Mouse (Mus musculus) neural tube, embryonic 15.5 days (tissue): ENCODE measurements around the gene Cd6. TPM values are rescaled to one million over a fixed set of nuclear protein-coding genes. Genes with fewer than 3 reads are reported as not detected.
A peak's percentile ranks its signal among the peaks of the same experiment; 100 is the strongest.

Experiments used
- ATAC-seq: fragments of 200-750 bp; cut with Nextera tagmentation; 2 replicates; pipeline ENCODE4 v1.8.0; 2017; ENCODE audit warnings: mild to moderate bottlenecking, moderate TSS enrichment, moderate library complexity; ENCODE audit not compliant: low FRiP score
- H3K27ac ChIP-seq: fragments of 300-500 bp; sonication (generic); replicated peaks from 2 replicates; pipeline ENCODE4 v1.5.1; 2015; ENCODE audit warnings: mild to moderate bottlenecking, inconsistent platforms
- H3K27me3 ChIP-seq: fragments of 300-500 bp; sonication (generic); replicated peaks from 2 replicates; pipeline ENCODE4 v1.6.1; 2015; ENCODE audit warnings: inconsistent platforms
- H3K36me3 ChIP-seq: fragments of 300-500 bp; sonication (generic); 2 replicates; pipeline ENCODE4 v1.6.1; 2015; ENCODE audit warnings: inconsistent platforms
- H3K4me1 ChIP-seq: fragments of 300-500 bp; sonication (generic); 2 replicates; pipeline ENCODE4 v1.6.1; 2015; ENCODE audit warnings: inconsistent platforms
- H3K4me2 ChIP-seq: fragments of 300-500 bp; sonication (generic); 2 replicates; pipeline ENCODE4 v1.6.1; 2015; ENCODE audit warnings: inconsistent platforms, mild to moderate bottlenecking, moderate library complexity
- H3K4me3 ChIP-seq: fragments of 300-500 bp; sonication (generic); replicated peaks from 2 replicates; pipeline ENCODE4 v1.5.1; 2015; ENCODE audit warnings: mild to moderate bottlenecking, inconsistent platforms
- H3K9ac ChIP-seq: fragments of 300-500 bp; sonication (generic); replicated peaks from 2 replicates; pipeline ENCODE4 v1.6.1; 2015; ENCODE audit warnings: mild to moderate bottlenecking, inconsistent platforms
- H3K9me3 ChIP-seq: fragments of 300-500 bp; sonication (generic); replicated peaks from 2 replicates; pipeline ENCODE4 v1.6.1; 2016; ENCODE audit warnings: inconsistent platforms
- WGBS: fragments of 180-500 bp; shearing (Covaris S2); methylation state at CpG from one replicate; pipeline ENCODE4 v1.1.7; 2015; ENCODE audit warnings: mixed read lengths; 5-methylcytosine and 5-hydroxymethylcytosine counted together
- polyA plus RNA-seq: library from polyadenylated mRNA; unstranded; fragments of >200 nt; fragmentation: Nextera tagmentation; extraction: Ambion mirVana; gene quantifications from 2 replicates; pipeline ENCODE4 v1.2.1, GENCODE M21; 2015

Cd6 gene
- polyA plus RNA-seq, 1 experiment from 2014 or later, result not detected

- no peak overlapping the region for H3K27ac ChIP-seq
- no peaks in the 10 kb centered on the region for H3K36me3 ChIP-seq
- no peak overlapping the region for H3K4me2 ChIP-seq
- WGBS, result 86% methylated on average over 3 of the region's 3 CpGs
- H3K4me1 ChIP-seq, result no peaks in the 10 kb centered on the region
- H3K9me3 ChIP-seq, result no peaks in the 10 kb centered on the region
- H3K4me3 ChIP-seq, result no peak overlapping the region
- no peak for ATAC-seq
- H3K27me3 ChIP-seq, result no peaks in the 10 kb centered on the region
- no peak overlapping the region for H3K9ac ChIP-seq
Measured at GRCm38 (mm10) chr19:10832030-10832429, 2.2 kb upstream of the Cd6 start.

- ATAC-seq, result no peak
- no peak overlapping the region for H3K9ac ChIP-seq
- H3K27me3 ChIP-seq, result no peaks in the 10 kb centered on the region
- no peak overlapping the region for H3K4me3 ChIP-seq
- H3K36me3 ChIP-seq, result no peaks in the 10 kb centered on the region
- WGBS, result 9% methylated on average over 5 of the region's 5 CpGs
- no peaks in the 10 kb centered on the region for H3K9me3 ChIP-seq
- no peaks in the 10 kb centered on the region for H3K4me1 ChIP-seq
- no peak overlapping the region for H3K4me2 ChIP-seq
- no peak overlapping the region for H3K27ac ChIP-seq
Measured at GRCm38 (mm10) chr19:10831424-10831823, 1.6 kb upstream of the Cd6 start.

GRCm38 (mm10) chr19:10828321-10828720, 1.5 kb downstream of the Cd6 start:
- no peak overlapping the region for H3K4me3 ChIP-seq
- no peak for ATAC-seq
- no peaks in the 10 kb centered on the region for H3K9me3 ChIP-seq
- no peak overlapping the region for H3K4me2 ChIP-seq
- H3K9ac ChIP-seq, result no peak overlapping the region
- H3K27ac ChIP-seq, result no peak overlapping the region
- 95% methylated on average over 5 of the region's 5 CpGs for WGBS
- no peaks in the 10 kb centered on the region for H3K27me3 ChIP-seq
- H3K36me3 ChIP-seq, result no peaks in the 10 kb centered on the region
- no peaks in the 10 kb centered on the region for H3K4me1 ChIP-seq

GRCm38 (mm10) chr19:10824061-10824460, 5.8 kb downstream of the Cd6 start:
- no peaks in the 10 kb centered on the region for H3K36me3 ChIP-seq
- no peak for ATAC-seq
- WGBS, result 91% methylated on average over 7 of the region's 7 CpGs

GRCm38 (mm10) chr19:10822534-10822933, 7.3 kb downstream of the Cd6 start:
- Histone ChIP-seq H3K4me2 (no peak overlapping the region), H3K27ac (no peak overlapping the region), H3K4me1 (no peaks in the 10 kb centered on the region), H3K9me3 (no peaks in the 10 kb centered on the region), H3K36me3 (no peaks in the 10 kb centered on the region), H3K27me3 (no peaks in the 10 kb centered on the region), H3K4me3 (no peak overlapping the region), H3K9ac (no peak overlapping the region)
- 96% methylated on average over 4 of the region's 4 CpGs for WGBS
- ATAC-seq, result no peak

More at GRCm38 (mm10) chr19:10824061-10824460, 5.8 kb downstream of the Cd6 start:
- no peak overlapping the region for H3K9ac ChIP-seq
- no peak overlapping the region for H3K4me2 ChIP-seq
- no peak overlapping the region for H3K27ac ChIP-seq
- H3K4me3 ChIP-seq, result no peak overlapping the region
- H3K27me3 ChIP-seq, result no peaks in the 10 kb centered on the region
- no peaks in the 10 kb centered on the region for H3K4me1 ChIP-seq
- no peaks in the 10 kb centered on the region for H3K9me3 ChIP-seq

GRCm38 (mm10) chr19:10821319-10821718, 8.5 kb downstream of the Cd6 start:
- WGBS, result 62% methylated on average over 7 of the region's 7 CpGs

GRCm38 (mm10) chr19:10818217-10818946, 11.5 kb downstream of the Cd6 start:
- Histone ChIP-seq H3K27ac (no peak overlapping the region), H3K27me3 (no peaks in the 10 kb centered on the region), H3K4me2 (peak overlapping the region; percentile 19; the same call in 1 of the 2 replicates), H3K36me3 (no peaks in the 10 kb centered on the region), H3K4me1 (no peaks in the 10 kb centered on the region), H3K9me3 (no peaks in the 10 kb centered on the region), H3K9ac (no peak overlapping the region), H3K4me3 (no peak overlapping the region)
- 41% methylated on average over 17 of the region's 17 CpGs for WGBS
- no peak; the same call in 1 of the 2 replicates for ATAC-seq

More at GRCm38 (mm10) chr19:10821319-10821718, 8.5 kb downstream of the Cd6 start:
- no peak overlapping the region for H3K4me3 ChIP-seq
- no peak overlapping the region for H3K27ac ChIP-seq
- H3K27me3 ChIP-seq, result no peaks in the 10 kb centered on the region
- no peaks in the 10 kb centered on the region for H3K9me3 ChIP-seq
- no peak overlapping the region for H3K4me2 ChIP-seq
- ATAC-seq, result no peak
- H3K4me1 ChIP-seq, result no peaks in the 10 kb centered on the region
- H3K9ac ChIP-seq, result no peak overlapping the region
- no peaks in the 10 kb centered on the region for H3K36me3 ChIP-seq

- no peak overlapping the region for H3K4me2 ChIP-seq
- 83% methylated on average over 2 of the region's 2 CpGs for WGBS
- no peak overlapping the region for H3K4me3 ChIP-seq
- ATAC-seq, result no peak
- no peaks in the 10 kb centered on the region for H3K27me3 ChIP-seq
- H3K36me3 ChIP-seq, result no peaks in the 10 kb centered on the region
- no peaks in the 10 kb centered on the region for H3K9me3 ChIP-seq
- no peak overlapping the region for H3K9ac ChIP-seq
- H3K4me1 ChIP-seq, result no peaks in the 10 kb centered on the region
- H3K27ac ChIP-seq, result no peak overlapping the region
Measured at GRCm38 (mm10) chr19:10816462-10816861, 13.4 kb downstream of the Cd6 start.

GRCm38 (mm10) chr19:10815871-10816270, 14.0 kb downstream of the Cd6 start:
- Histone ChIP-seq H3K4me1 (no peaks in the 10 kb centered on the region), H3K36me3 (no peaks in the 10 kb centered on the region), H3K4me2 (no peak overlapping the region), H3K27me3 (no peaks in the 10 kb centered on the region), H3K27ac (no peak overlapping the region), H3K9me3 (no peaks in the 10 kb centered on the region), H3K4me3 (no peak overlapping the region), H3K9ac (no peak overlapping the region)
- ATAC-seq, result no peak
- 89% methylated on average over 6 of the region's 6 CpGs for WGBS

- no peak overlapping the region for H3K4me2 ChIP-seq
- no peaks in the 10 kb centered on the region for H3K36me3 ChIP-seq
- H3K9ac ChIP-seq, result no peak overlapping the region
- 78% methylated on average over 7 of the region's 7 CpGs for WGBS
- no peak overlapping the region for H3K27ac ChIP-seq
- H3K4me1 ChIP-seq, result 0 out of 2 replicates have a peak, but pooled peaks cover 4% of the 10 kb centered on the region
- H3K27me3 ChIP-seq, result no peaks in the 10 kb centered on the region
- ATAC-seq, result no peak
- H3K9me3 ChIP-seq, result no peaks in the 10 kb centered on the region
- no peak overlapping the region for H3K4me3 ChIP-seq
Measured at GRCm38 (mm10) chr19:10813905-10814304, 16.0 kb downstream of the Cd6 start.

GRCm38 (mm10) chr19:10813039-10813438, 16.8 kb downstream of the Cd6 start:
- Histone ChIP-seq H3K9ac (no peak overlapping the region), H3K9me3 (no peaks in the 10 kb centered on the region), H3K27ac (no peak overlapping the region), H3K36me3 (no peaks in the 10 kb centered on the region), H3K4me2 (no peak overlapping the region), H3K4me3 (no peak overlapping the region), H3K4me1 (0 out of 2 replicates have a peak, but pooled peaks cover 4% of the 10 kb centered on the region), H3K27me3 (no peaks in the 10 kb centered on the region)
- no peak for ATAC-seq
- 95% methylated on average over 5 of the region's 5 CpGs for WGBS

GRCm38 (mm10) chr19:10811471-10811870, 18.4 kb downstream of the Cd6 start:
- H3K9ac ChIP-seq, result no peak overlapping the region
- no peak for ATAC-seq

More at GRCm38 (mm10) chr19:10811471-10811870, 18.4 kb downstream of the Cd6 start:
- Histone ChIP-seq H3K36me3 (no peaks in the 10 kb centered on the region), H3K4me2 (no peak overlapping the region), H3K9me3 (no peaks in the 10 kb centered on the region), H3K27ac (no peak overlapping the region), H3K4me3 (no peak overlapping the region), H3K4me1 (0 out of 2 replicates have a peak, but pooled peaks cover 4% of the 10 kb centered on the region), H3K27me3 (no peaks in the 10 kb centered on the region)
- WGBS, result 90% methylated on average over 6 of the region's 6 CpGs
